Mouse (Mus musculus) kidney, adult 2 months (tissue): ENCODE measurements at regions not wholly inside any gene's neighbourhood (a gene's known extent, or its start where the extent isn't known, plus 50 kb on each side); places are given as distances from the start of the nearest gene placed in this dataset.

ENCODE experiments used
- DNase-seq: peaks from one replicate; pipeline ENCODE4 v3.0.0; 2021
- H3K27ac ChIP-seq: fragments of 200-500 bp; 2 replicates; pipeline ENCODE4 v1.5.1; 2012; ENCODE audit warnings: low read depth, low read length, control low read depth, inconsistent platforms; ENCODE audit not compliant: insufficient read depth
- H3K27me3 ChIP-seq: fragments of 200-500 bp; replicated peaks from 2 replicates; pipeline ENCODE4 v1.6.1; 2012; ENCODE audit warnings: mild to moderate bottlenecking, moderate library complexity, low read length, inconsistent platforms; ENCODE audit not compliant: control insufficient read depth, insufficient read depth
- H3K36me3 ChIP-seq: fragments of 200-500 bp; 2 replicates; pipeline ENCODE4 v1.6.1; 2012; ENCODE audit warnings: mild to moderate bottlenecking, moderate library complexity, low read length, inconsistent platforms; ENCODE audit not compliant: control insufficient read depth, insufficient read depth
- H3K4me1 ChIP-seq: fragments of 200-500 bp; 2 replicates; pipeline ENCODE4 v1.6.1; 2011; ENCODE audit warnings: low read length; ENCODE audit not compliant: control insufficient read depth, insufficient read depth
- H3K4me3 ChIP-seq: fragments of 200-500 bp; 2 replicates; pipeline ENCODE4 v1.5.1; 2011; ENCODE audit warnings: mild to moderate bottlenecking, low read depth, low read length, control low read depth; ENCODE audit not compliant: insufficient read depth
- CTCF ChIP-seq: fragments of 200-500 bp; conservative IDR thresholded peaks from 2 replicates; pipeline ENCODE4 v1.5.1; 2011; ENCODE audit warnings: low read depth, mild to moderate bottlenecking, control low read depth, low read length, moderate library complexity, mixed read lengths; ENCODE audit not compliant: insufficient read depth, insufficient read length
- POLR2A ChIP-seq: fragments of 200-500 bp; IDR thresholded peaks from one replicate; pipeline ENCODE4 v1.6.1; 2011; ENCODE audit warnings: low read depth, low read length, control low read depth
- WGBS: fragments of 180-500 bp; shearing (Covaris S2); methylation state at CpG from one replicate; pipeline ENCODE4 v1.1.7; 2018; 5-methylcytosine and 5-hydroxymethylcytosine counted together

- 68% methylated on average over 4 of the region's 4 CpGs for WGBS
- TF ChIP-seq CTCF (no peak), POLR2A (no peak)
- Histone ChIP-seq H3K4me3 (no peak overlapping the region), H3K27ac (no peak overlapping the region), H3K36me3 (no peaks in the 10 kb centered on the region), H3K27me3 (no peaks in the 10 kb centered on the region), H3K4me1 (no peaks in the 10 kb centered on the region)
- no peak for DNase-seq
Measured at GRCm38 (mm10) chr4:55762389-55762788, 230.1 kb upstream of the Klf4 start.

- H3K27ac ChIP-seq = no peak overlapping the region
Measured at GRCm38 (mm10) chr4:55757148-55757927, 225.1 kb upstream of the Klf4 start.

GRCm38 (mm10) chr4:55749949-55750600, 217.8 kb upstream of the Klf4 start:
- TF ChIP-seq POLR2A (no peak), CTCF (no peak)
- H3K4me1 ChIP-seq = no peaks in the 10 kb centered on the region; the same call in 1 of the 2 replicates
- no peaks in the 10 kb centered on the region for H3K36me3 ChIP-seq
- 42% methylated on average over 20 of the region's 20 CpGs for WGBS
- no peaks in the 10 kb centered on the region for H3K27me3 ChIP-seq
- H3K27ac ChIP-seq = no peak overlapping the region
- peak; percentile 91 for DNase-seq
- H3K4me3 ChIP-seq = no peak overlapping the region

More at GRCm38 (mm10) chr4:55757148-55757927, 225.1 kb upstream of the Klf4 start:
- Histone ChIP-seq H3K36me3 (no peaks in the 10 kb centered on the region), H3K4me1 (no peaks in the 10 kb centered on the region), H3K4me3 (no peak overlapping the region), H3K27me3 (no peaks in the 10 kb centered on the region)
- TF ChIP-seq POLR2A = no peak
- no peak for TF ChIP-seq CTCF
- no peak for DNase-seq
- WGBS = 48% methylated on average over 15 of the region's 15 CpGs

GRCm38 (mm10) chr4:55741355-55741754, 209.1 kb upstream of the Klf4 start:
- peak; percentile 27 for DNase-seq
- Histone ChIP-seq H3K27ac (no peak overlapping the region), H3K27me3 (no peaks in the 10 kb centered on the region), H3K36me3 (no peaks in the 10 kb centered on the region), H3K4me3 (no peak overlapping the region), H3K4me1 (no peaks in the 10 kb centered on the region)
- 79% methylated on average over 8 of the region's 8 CpGs for WGBS
- TF ChIP-seq POLR2A (no peak), CTCF (no peak)

GRCm38 (mm10) chr4:55740062-55740461, 207.8 kb upstream of the Klf4 start:
- DNase-seq = no peak
- no peak for TF ChIP-seq CTCF
- TF ChIP-seq POLR2A = no peak
- Histone ChIP-seq H3K4me1 (no peaks in the 10 kb centered on the region), H3K36me3 (no peaks in the 10 kb centered on the region), H3K27ac (no peak overlapping the region), H3K4me3 (no peak overlapping the region), H3K27me3 (no peaks in the 10 kb centered on the region)
- WGBS = 84% methylated on average over 15 of the region's 15 CpGs

GRCm38 (mm10) chr4:55738714-55739113, 206.4 kb upstream of the Klf4 start:
- TF ChIP-seq POLR2A (no peak), CTCF (no peak)
- no peak for DNase-seq
- Histone ChIP-seq H3K36me3 (no peaks in the 10 kb centered on the region), H3K27me3 (no peaks in the 10 kb centered on the region), H3K4me3 (no peak overlapping the region), H3K27ac (no peak overlapping the region), H3K4me1 (no peaks in the 10 kb centered on the region)
- WGBS = 86% methylated on average over 1 of the region's 1 CpGs

- Histone ChIP-seq H3K27me3 (no peaks in the 10 kb centered on the region), H3K4me3 (no peak overlapping the region), H3K4me1 (peaks cover 6% of the 10 kb centered on the region; the same call in 1 of the 2 replicates), H3K27ac (no peak overlapping the region), H3K36me3 (no peaks in the 10 kb centered on the region)
- no peak for DNase-seq
- TF ChIP-seq POLR2A (no peak), CTCF (no peak)
- WGBS = 38% methylated on average over 3 of the region's 3 CpGs
Measured at GRCm38 (mm10) chr4:55735453-55735852, 203.2 kb upstream of the Klf4 start.
